Mouse (Mus musculus) liver, adult 2 months (tissue): Measurements from ENCODE around the gene Vstm2a. TPM values are rescaled to one million over a fixed set of nuclear protein-coding genes. Genes with fewer than 3 reads are reported as not detected.

Source experiments
- DNase-seq: peaks from one replicate; pipeline ENCODE4 v3.0.0-alpha.2; 2011; ENCODE audit warnings: low read depth, low spot score; ENCODE audit errors: extremely low read depth
- H3K27ac ChIP-seq: fragments of 200-500 bp; replicated peaks from 2 replicates; pipeline ENCODE4 v1.5.1; 2012; ENCODE audit warnings: low read depth, mild to moderate bottlenecking, control low read depth, inconsistent platforms, low read length; ENCODE audit not compliant: insufficient read depth
- H3K27me3 ChIP-seq: fragments of 200-500 bp; 2 replicates; pipeline ENCODE4 v1.6.1; 2012; ENCODE audit warnings: mild to moderate bottlenecking, moderate library complexity, low read length, inconsistent platforms; ENCODE audit not compliant: control insufficient read depth, insufficient read depth
- H3K36me3 ChIP-seq: fragments of 200-500 bp; 2 replicates; pipeline ENCODE4 v1.6.1; 2012; ENCODE audit warnings: low read length, inconsistent platforms; ENCODE audit not compliant: control insufficient read depth, insufficient read depth
- H3K4me1 ChIP-seq: fragments of 200-500 bp; 2 replicates; pipeline ENCODE4 v1.6.1; 2011; ENCODE audit warnings: low read length; ENCODE audit not compliant: control insufficient read depth, insufficient read depth
- H3K4me3 ChIP-seq: fragments of 200-500 bp; 2 replicates; pipeline ENCODE4 v1.5.1; 2011; ENCODE audit warnings: low read depth, mild to moderate bottlenecking, control low read depth, low read length, moderate library complexity; ENCODE audit not compliant: insufficient read depth
- H3K79me2 ChIP-seq: fragments of 200-500 bp; 2 replicates; pipeline ENCODE4 v1.6.1; 2012; ENCODE audit warnings: inconsistent platforms, mild to moderate bottlenecking, low read length, moderate library complexity; ENCODE audit not compliant: control insufficient read depth, insufficient read depth
- H3K9ac ChIP-seq: fragments of 200-500 bp; 2 replicates; pipeline ENCODE4 v1.6.1; 2012; ENCODE audit warnings: low read depth, mild to moderate bottlenecking, control low read depth, inconsistent platforms, low read length
- CTCF ChIP-seq: fragments of 200-500 bp; IDR thresholded peaks from 2 replicates; pipeline ENCODE4 v1.5.1; 2011; ENCODE audit warnings: low read depth, low read length, control low read depth
- POLR2A ChIP-seq: fragments of 200-500 bp; IDR thresholded peaks from 2 replicates; pipeline ENCODE4 v1.6.1; 2011; ENCODE audit warnings: low read length, control low read depth; ENCODE audit not compliant: insufficient read depth; ENCODE audit errors: extremely low read depth
- WGBS: fragments of 180-500 bp; shearing (Covaris S2); methylation state at CpG from one replicate; pipeline ENCODE4 v1.1.7; 2018; 5-methylcytosine and 5-hydroxymethylcytosine counted together
- polyA plus RNA-seq: library from polyadenylated mRNA; depleted of rRNA; stranded (reverse); fragments of >200 nt; gene quantifications from 2 replicates; pipeline ENCODE4 v1.2.3, GENCODE M21; 2012
- total RNA-seq: library from RNA; depleted of rRNA; stranded (reverse); fragments of >200 nt; gene quantifications from 2 replicates; pipeline ENCODE4 v1.2.3, GENCODE M21; 2014

Vstm2a gene
- total and polyA plus RNA-seq, 2 experiments: not detected

- Histone ChIP-seq H3K36me3 (no peaks in the 10 kb centered on the region), H3K4me1 (no peaks in the 10 kb centered on the region), H3K9ac (no peak overlapping the region), H3K4me3 (no peak overlapping the region), H3K79me2 (no peaks in the 10 kb centered on the region), H3K27ac (no peak overlapping the region), H3K27me3 (no peaks in the 10 kb centered on the region)
- DNase-seq: no peak
- 19% methylated on average over 2 of the region's 2 CpGs for WGBS
- TF ChIP-seq CTCF: no peak
- no peak for TF ChIP-seq POLR2A
Observed at GRCm38 (mm10) chr11:16403627-16404026, 146.1 kb downstream of the Vstm2a start.

- DNase-seq: peak; percentile 33
- H3K27me3 ChIP-seq: no peaks in the 10 kb centered on the region
- 66% methylated on average over 1 of the region's 1 CpGs for WGBS
- H3K79me2 ChIP-seq: no peaks in the 10 kb centered on the region
- H3K4me3 ChIP-seq: no peak overlapping the region
- no peak for TF ChIP-seq CTCF
- TF ChIP-seq POLR2A: no peak
- no peak overlapping the region for H3K27ac ChIP-seq
- no peaks in the 10 kb centered on the region for H3K36me3 ChIP-seq
- no peak overlapping the region for H3K9ac ChIP-seq
- no peaks in the 10 kb centered on the region for H3K4me1 ChIP-seq
Observed at GRCm38 (mm10) chr11:16411736-16412135, 154.2 kb downstream of the Vstm2a start.

GRCm38 (mm10) chr11:16412609-16413008 lies 155.1 kb downstream of the Vstm2a start:
- Histone ChIP-seq H3K9ac (no peak overlapping the region), H3K4me1 (no peaks in the 10 kb centered on the region), H3K4me3 (no peak overlapping the region), H3K27ac (no peak overlapping the region), H3K79me2 (no peaks in the 10 kb centered on the region), H3K36me3 (no peaks in the 10 kb centered on the region), H3K27me3 (no peaks in the 10 kb centered on the region)
- WGBS: 25% methylated on average over 4 of the region's 4 CpGs
- DNase-seq: peak; percentile 69
- TF ChIP-seq CTCF (peak; percentile 68), POLR2A (no peak)

DNA sequence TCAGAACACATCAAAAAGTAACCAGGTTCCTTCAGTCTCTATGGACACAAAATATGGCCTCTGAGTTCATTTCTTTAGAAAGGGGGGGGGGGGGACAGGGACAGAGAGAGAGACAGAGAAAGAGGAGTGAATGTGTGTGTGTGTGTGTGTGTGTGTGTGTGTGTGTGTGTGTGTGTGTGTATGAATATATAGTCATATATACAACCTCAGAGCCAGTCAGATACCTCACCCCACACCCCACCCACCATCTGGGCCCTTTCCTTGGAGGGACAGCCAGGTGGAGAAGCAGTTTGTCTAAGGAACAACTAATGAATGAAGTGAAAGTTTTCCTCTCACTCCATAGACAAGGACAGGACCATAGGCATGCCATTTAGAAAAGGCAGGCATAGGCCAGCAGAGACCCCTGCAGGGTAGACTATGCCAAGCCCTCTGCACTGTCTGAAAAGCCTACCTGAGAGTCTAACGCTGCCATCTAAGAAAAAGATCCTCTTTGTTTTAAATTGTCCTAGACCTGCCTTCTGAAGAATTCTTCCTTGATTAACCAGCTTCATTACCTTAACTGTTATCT lies 155.6 kb downstream of the Vstm2a start:
- Histone ChIP-seq H3K27ac (no peak overlapping the region), H3K79me2 (no peaks in the 10 kb centered on the region), H3K4me1 (no peaks in the 10 kb centered on the region), H3K36me3 (no peaks in the 10 kb centered on the region), H3K27me3 (no peaks in the 10 kb centered on the region), H3K4me3 (no peak overlapping the region), H3K9ac (no peak overlapping the region)
- TF ChIP-seq POLR2A (no peak), CTCF (no peak)
- 43% methylated on average over 1 of the region's 1 CpGs for WGBS
- DNase-seq: no peak

GRCm38 (mm10) chr11:16439548-16440251 lies 182.2 kb downstream of the Vstm2a start:
- no peaks in the 10 kb centered on the region for H3K27me3 ChIP-seq
- no peak overlapping the region for H3K9ac ChIP-seq
- no peaks in the 10 kb centered on the region for H3K36me3 ChIP-seq
- H3K79me2 ChIP-seq: no peaks in the 10 kb centered on the region
- TF ChIP-seq POLR2A: no peak
- no peak for TF ChIP-seq CTCF
- 83% methylated on average over 7 of the region's 7 CpGs for WGBS
- no peak for DNase-seq
- H3K27ac ChIP-seq: no peak overlapping the region
- no peaks in the 10 kb centered on the region for H3K4me1 ChIP-seq
- H3K4me3 ChIP-seq: no peak overlapping the region
